Mouse (Mus musculus): Measurements from ENCODE around the gene Zfp691. TPM values are rescaled to one million over a fixed set of nuclear protein-coding genes. Genes with fewer than 3 reads are reported as not detected.

The Zfp691 gene
- polyA plus RNA-seq, 1 experiment, result 19.1 TPM

DNA sequence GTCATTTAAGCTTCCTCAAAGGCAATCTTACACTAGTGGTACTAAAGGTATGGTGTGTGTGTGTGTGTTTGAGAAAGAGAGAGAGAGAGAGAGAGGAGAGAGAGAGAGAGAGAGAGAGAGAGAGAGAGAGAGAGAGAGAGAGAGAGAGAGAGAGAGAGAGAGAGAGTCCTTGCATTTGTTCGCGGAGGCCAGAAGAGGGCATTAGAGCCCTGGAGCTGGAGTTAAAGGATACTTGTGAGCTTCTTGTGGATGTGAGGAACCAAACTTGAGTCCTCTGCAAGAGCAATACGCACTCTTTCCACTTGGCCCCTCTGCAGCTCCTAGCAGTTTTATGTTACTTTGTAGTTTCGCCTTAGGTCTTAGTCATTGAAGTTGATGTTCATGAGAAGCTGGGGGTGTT, 11.0 kb downstream of the Zfp691 start:
- no peak for DNase-seq
- WGBS, result 93% methylated on average over 4 of the region's 4 CpGs
- Histone ChIP-seq H3K4me1 (replicated peaks; ENCODE audit: control insufficient read depth, insufficient read depth, low read length) (no peaks in the 10 kb centered on the region), H3K4me3 (ENCODE audit: control insufficient read depth, insufficient read depth, low read length) (no peak overlapping the region), H3K36me3 (ENCODE audit: control insufficient read depth, insufficient read depth, low read length) (no peaks in the 10 kb centered on the region), H3K27me3 (ENCODE audit: control insufficient read depth, insufficient read depth, low read length) (no peaks in the 10 kb centered on the region), H3K27ac (ENCODE audit: control insufficient read depth, insufficient read depth, low read length) (no peak overlapping the region)
- TF ChIP-seq POLR2A (IDR thresholded peaks at IDR 0.05; ENCODE audit: control insufficient read depth, extremely low read depth, insufficient read depth, low read length, poor library complexity) (no peak), CTCF (IDR thresholded peaks at IDR 0.05; ENCODE audit: borderline replicate concordance, control insufficient read depth, extremely low read depth, insufficient read depth, low read length, poor library complexity) (no peak)

DNA sequence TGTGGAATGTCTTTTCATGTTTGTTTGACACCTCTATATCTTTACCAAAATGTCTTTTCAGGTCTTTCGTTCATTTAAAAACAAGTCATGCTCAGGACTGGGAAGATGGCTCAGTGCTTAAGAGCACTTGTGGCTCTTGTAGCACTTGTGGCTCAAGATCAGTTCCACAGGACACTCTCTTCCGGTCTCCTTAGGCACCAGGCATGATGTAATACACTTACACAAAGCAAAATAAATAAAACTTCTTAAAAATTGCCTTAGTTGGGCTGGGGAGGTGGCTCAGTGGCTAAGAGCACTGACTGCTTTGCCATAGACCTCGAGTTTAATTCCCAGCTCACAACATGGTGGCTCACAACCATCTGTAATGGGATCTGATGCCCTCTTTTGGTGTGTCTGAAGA, 12.6 kb downstream of the Zfp691 start:
- Histone ChIP-seq H3K36me3 (ENCODE audit: control insufficient read depth, insufficient read depth, low read length) (no peaks in the 10 kb centered on the region), H3K27me3 (ENCODE audit: control insufficient read depth, insufficient read depth, low read length) (no peaks in the 10 kb centered on the region), H3K27ac (ENCODE audit: control insufficient read depth, insufficient read depth, low read length) (no peak overlapping the region), H3K4me1 (replicated peaks; ENCODE audit: control insufficient read depth, insufficient read depth, low read length) (no peaks in the 10 kb centered on the region), H3K4me3 (ENCODE audit: control insufficient read depth, insufficient read depth, low read length) (no peak overlapping the region)
- TF ChIP-seq POLR2A (IDR thresholded peaks at IDR 0.05; ENCODE audit: control insufficient read depth, extremely low read depth, insufficient read depth, low read length, poor library complexity) (no peak), CTCF (IDR thresholded peaks at IDR 0.05; ENCODE audit: borderline replicate concordance, control insufficient read depth, extremely low read depth, insufficient read depth, low read length, poor library complexity) (no peak)
- 80% methylated on average over 3 of the region's 3 CpGs for WGBS
- DNase-seq, result no peak

DNA sequence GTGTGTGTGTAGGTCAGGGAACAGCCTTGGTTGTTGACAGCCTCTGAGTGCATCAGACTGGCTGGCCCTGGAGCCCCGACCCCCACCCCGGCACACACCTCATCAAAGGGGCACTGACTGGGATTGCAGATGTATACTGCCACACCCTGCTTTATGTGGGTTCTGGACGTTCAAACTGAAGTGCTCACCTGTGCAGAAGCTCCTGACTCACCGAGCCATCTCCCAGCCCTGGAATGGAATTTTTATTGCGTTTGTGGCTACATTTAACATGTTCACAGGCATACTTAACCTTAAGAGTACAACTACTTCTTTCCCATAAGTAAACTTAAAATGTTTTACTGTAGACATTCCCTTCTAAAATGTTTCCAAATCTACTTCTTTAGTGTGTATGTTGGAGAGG, 16.1 kb downstream of the Zfp691 start:
- Histone ChIP-seq H3K27me3 (ENCODE audit: control insufficient read depth, insufficient read depth, low read length) (no peaks in the 10 kb centered on the region), H3K27ac (ENCODE audit: control insufficient read depth, insufficient read depth, low read length) (no peak overlapping the region), H3K36me3 (ENCODE audit: control insufficient read depth, insufficient read depth, low read length) (no peaks in the 10 kb centered on the region), H3K4me3 (ENCODE audit: control insufficient read depth, insufficient read depth, low read length) (no peak overlapping the region), H3K4me1 (replicated peaks; ENCODE audit: control insufficient read depth, insufficient read depth, low read length) (no peaks in the 10 kb centered on the region)
- no peak for TF ChIP-seq POLR2A (IDR thresholded peaks at IDR 0.05; ENCODE audit: control insufficient read depth, extremely low read depth, insufficient read depth, low read length, poor library complexity)
- no peak for TF ChIP-seq CTCF (IDR thresholded peaks at IDR 0.05; ENCODE audit: borderline replicate concordance, control insufficient read depth, extremely low read depth, insufficient read depth, low read length, poor library complexity)
- WGBS, result 88% methylated on average over 5 of the region's 5 CpGs
- no peak for DNase-seq

DNA sequence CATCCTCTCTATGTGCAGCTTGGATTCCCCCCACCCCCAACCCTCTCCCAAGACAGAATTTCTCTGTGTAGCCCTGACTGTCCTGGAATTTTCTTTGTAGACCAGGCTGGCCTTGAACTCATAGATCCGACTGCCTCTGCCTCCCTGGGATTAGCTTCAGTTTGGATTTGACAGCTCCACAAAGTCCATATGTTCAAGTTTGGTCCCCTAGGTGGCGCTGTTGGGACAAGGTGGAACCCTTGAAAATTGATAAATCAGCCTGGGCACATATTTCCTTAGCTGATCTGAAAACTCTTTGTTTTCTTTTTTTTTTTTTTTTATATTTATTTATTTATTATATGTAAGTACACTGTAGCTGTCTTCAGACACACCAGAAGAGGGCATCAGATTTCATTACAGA, 16.8 kb downstream of the Zfp691 start:
- Histone ChIP-seq H3K4me1 (replicated peaks; ENCODE audit: control insufficient read depth, insufficient read depth, low read length) (no peaks in the 10 kb centered on the region), H3K27ac (ENCODE audit: control insufficient read depth, insufficient read depth, low read length) (no peak overlapping the region), H3K27me3 (ENCODE audit: control insufficient read depth, insufficient read depth, low read length) (no peaks in the 10 kb centered on the region), H3K4me3 (ENCODE audit: control insufficient read depth, insufficient read depth, low read length) (no peak overlapping the region), H3K36me3 (ENCODE audit: control insufficient read depth, insufficient read depth, low read length) (no peaks in the 10 kb centered on the region)
- TF ChIP-seq POLR2A (IDR thresholded peaks at IDR 0.05; ENCODE audit: control insufficient read depth, extremely low read depth, insufficient read depth, low read length, poor library complexity) (no peak), CTCF (IDR thresholded peaks at IDR 0.05; ENCODE audit: borderline replicate concordance, control insufficient read depth, extremely low read depth, insufficient read depth, low read length, poor library complexity) (no peak)
- WGBS, result 35% methylated on average over 2 of the region's 2 CpGs
- DNase-seq, result peak; percentile 66

DNA sequence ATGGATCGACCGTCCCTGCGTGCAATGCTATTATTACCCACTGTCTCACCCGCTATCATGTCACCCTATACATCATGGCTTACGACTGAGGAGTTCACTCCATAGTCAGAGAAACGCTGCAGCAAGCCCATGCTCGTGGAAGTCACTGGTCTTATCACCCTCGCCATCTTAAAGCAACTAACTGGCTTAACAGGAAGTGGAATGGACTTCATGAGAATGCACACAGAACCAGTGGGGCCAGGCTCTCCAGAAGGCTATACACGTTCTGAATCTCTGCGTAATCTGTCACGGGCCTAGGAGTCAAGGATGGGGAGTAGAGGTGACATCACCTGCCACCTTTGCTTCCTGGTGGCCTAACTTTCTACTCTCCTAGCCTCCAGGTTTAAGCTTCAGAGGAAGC, 25.3 kb downstream of the Zfp691 start:
- no peak overlapping the region for H3K27ac ChIP-seq (ENCODE audit: control insufficient read depth, insufficient read depth, low read length)
- no peaks in the 10 kb centered on the region for H3K36me3 ChIP-seq (ENCODE audit: control insufficient read depth, insufficient read depth, low read length)
- WGBS, result 88% methylated on average over 11 of the region's 11 CpGs
- DNase-seq, result no peak
- no peak overlapping the region for H3K4me3 ChIP-seq (ENCODE audit: control insufficient read depth, insufficient read depth, low read length)
- TF ChIP-seq CTCF (IDR thresholded peaks at IDR 0.05; ENCODE audit: borderline replicate concordance, control insufficient read depth, extremely low read depth, insufficient read depth, low read length, poor library complexity) (no peak), POLR2A (IDR thresholded peaks at IDR 0.05; ENCODE audit: control insufficient read depth, extremely low read depth, insufficient read depth, low read length, poor library complexity) (no peak)
- H3K27me3 ChIP-seq (ENCODE audit: control insufficient read depth, insufficient read depth, low read length), result no peaks in the 10 kb centered on the region
- no peaks in the 10 kb centered on the region for H3K4me1 ChIP-seq (replicated peaks; ENCODE audit: control insufficient read depth, insufficient read depth, low read length)

DNA sequence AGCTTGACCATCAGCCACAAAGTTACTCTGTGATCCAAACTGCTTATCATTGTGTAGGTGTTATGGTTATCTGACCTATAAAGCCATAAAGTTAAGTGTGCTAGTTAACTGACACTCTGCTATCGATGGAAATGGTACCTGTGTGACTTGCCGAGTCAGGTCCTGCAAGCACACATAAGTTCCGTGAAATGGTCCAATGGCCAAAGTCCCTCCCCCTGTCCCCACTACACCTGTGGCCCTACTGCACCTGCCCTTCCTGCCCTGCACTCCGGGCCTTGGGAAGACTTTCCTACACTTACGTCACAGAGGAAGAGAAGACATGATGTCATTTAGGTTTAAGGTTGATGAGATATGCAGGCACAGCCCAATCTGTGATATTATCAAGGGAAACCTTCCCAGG, 26.6 kb downstream of the Zfp691 start:
- H3K27ac ChIP-seq (ENCODE audit: control insufficient read depth, insufficient read depth, low read length), result no peak overlapping the region
- no peak overlapping the region for H3K4me3 ChIP-seq (ENCODE audit: control insufficient read depth, insufficient read depth, low read length)
- H3K4me1 ChIP-seq (replicated peaks; ENCODE audit: control insufficient read depth, insufficient read depth, low read length), result no peaks in the 10 kb centered on the region
- no peak for DNase-seq
- WGBS, result 95% methylated on average over 5 of the region's 5 CpGs
- no peaks in the 10 kb centered on the region for H3K27me3 ChIP-seq (ENCODE audit: control insufficient read depth, insufficient read depth, low read length)
- no peak for TF ChIP-seq POLR2A (IDR thresholded peaks at IDR 0.05; ENCODE audit: control insufficient read depth, extremely low read depth, insufficient read depth, low read length, poor library complexity)
- no peak for TF ChIP-seq CTCF (IDR thresholded peaks at IDR 0.05; ENCODE audit: borderline replicate concordance, control insufficient read depth, extremely low read depth, insufficient read depth, low read length, poor library complexity)
- no peaks in the 10 kb centered on the region for H3K36me3 ChIP-seq (ENCODE audit: control insufficient read depth, insufficient read depth, low read length)

DNA sequence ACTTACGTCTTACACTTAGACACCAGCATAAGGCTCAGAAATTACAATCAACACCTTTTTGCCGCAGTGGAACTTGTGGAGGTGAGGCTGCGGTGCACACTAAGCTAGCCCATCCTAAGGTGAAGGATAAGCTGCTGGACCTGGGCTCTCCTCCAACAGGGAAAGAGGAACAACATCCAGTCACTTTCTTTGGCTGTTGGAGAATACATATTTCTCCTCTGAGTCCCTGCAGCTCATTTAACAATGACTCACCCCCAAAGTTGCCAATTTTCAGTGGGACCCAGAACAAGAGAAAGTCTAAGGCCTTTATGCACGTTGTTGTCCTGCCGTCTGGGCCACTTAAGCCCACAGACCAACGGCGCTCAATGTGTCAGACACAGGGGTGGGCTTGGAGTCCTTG, 27.2 kb downstream of the Zfp691 start:
- Histone ChIP-seq H3K4me1 (replicated peaks; ENCODE audit: control insufficient read depth, insufficient read depth, low read length) (no peaks in the 10 kb centered on the region), H3K36me3 (ENCODE audit: control insufficient read depth, insufficient read depth, low read length) (no peaks in the 10 kb centered on the region), H3K27me3 (ENCODE audit: control insufficient read depth, insufficient read depth, low read length) (no peaks in the 10 kb centered on the region), H3K4me3 (ENCODE audit: control insufficient read depth, insufficient read depth, low read length) (no peak overlapping the region), H3K27ac (ENCODE audit: control insufficient read depth, insufficient read depth, low read length) (no peak overlapping the region)
- no peak for DNase-seq
- 96% methylated on average over 7 of the region's 7 CpGs for WGBS
- TF ChIP-seq POLR2A (IDR thresholded peaks at IDR 0.05; ENCODE audit: control insufficient read depth, extremely low read depth, insufficient read depth, low read length, poor library complexity) (no peak), CTCF (IDR thresholded peaks at IDR 0.05; ENCODE audit: borderline replicate concordance, control insufficient read depth, extremely low read depth, insufficient read depth, low read length, poor library complexity) (no peak)

All from thymus, adult 2 months (tissue).